Mouse (Mus musculus) embryonic facial prominence, embryonic 10.5 days (tissue): ENCODE data around the gene Wfdc18. TPM values are rescaled to one million over a fixed set of nuclear protein-coding genes. Genes with fewer than 3 reads are reported as not detected.

Experiments used
- DNase-seq: peaks from one replicate; pipeline ENCODE4 v3.0.0-alpha.2; 2017; ENCODE audit warnings: low spot score
- H3K27ac ChIP-seq: fragments of 300-500 bp; sonication (generic); replicated peaks from 2 replicates; pipeline ENCODE4 v1.5.1; 2016; ENCODE audit warnings: mild to moderate bottlenecking
- H3K27me3 ChIP-seq: fragments of 300-500 bp; sonication (generic); replicated peaks from 2 replicates; pipeline ENCODE4 v1.6.1; 2016; ENCODE audit warnings: low read depth, mild to moderate bottlenecking; ENCODE audit not compliant: poor library complexity, severe bottlenecking
- H3K36me3 ChIP-seq: fragments of 300-500 bp; sonication (generic); replicated peaks from 2 replicates; pipeline ENCODE4 v1.6.1; 2016; ENCODE audit warnings: mild to moderate bottlenecking, moderate library complexity
- H3K4me1 ChIP-seq: fragments of 300-500 bp; sonication (generic); 2 replicates; pipeline ENCODE4 v1.6.1; 2016
- H3K4me3 ChIP-seq: fragments of 300-500 bp; sonication (generic); 2 replicates; pipeline ENCODE4 v1.5.1; 2016; ENCODE audit warnings: mild to moderate bottlenecking, moderate library complexity
- H3K9me3 ChIP-seq: fragments of 300-500 bp; sonication (generic); 2 replicates; pipeline ENCODE4 v1.6.1; 2016; ENCODE audit warnings: mild to moderate bottlenecking
- WGBS: fragments of 180-500 bp; shearing (Covaris S2); methylation state at CpG from one replicate; pipeline ENCODE4 v1.1.7; 2016; 5-methylcytosine and 5-hydroxymethylcytosine counted together
- polyA plus RNA-seq: library from polyadenylated mRNA; unstranded; fragments of >200 nt; fragmentation: Nextera tagmentation; extraction: Ambion mirVana; gene quantifications from 2 replicates; pipeline ENCODE4 v1.2.1, GENCODE M21; 2016

The Wfdc18 gene
- polyA plus RNA-seq, 1 experiment from 2014 or later: not detected

GRCm38 (mm10) chr11:83746681-83747080 is 37.9 kb downstream of the Wfdc18 start, which contains the start of gene Wfdc21:
Wfdc21 (plus strand) TSS chr11:83746940.
- peaks cover 50% of the 10 kb centered on the region for H3K27me3 ChIP-seq
- no peaks in the 10 kb centered on the region for H3K9me3 ChIP-seq
- no peak within 1 kb of the TSS for H3K4me3 ChIP-seq
- H3K36me3 ChIP-seq: no peaks in the 10 kb centered on the region
- DNase-seq: no peak
- WGBS: 71% methylated on average over 5 of the region's 5 CpGs
- H3K4me1 ChIP-seq: no peaks in the 10 kb centered on the region
- no peak within 1 kb of the TSS for H3K27ac ChIP-seq

- 71% methylated on average over 6 of the region's 6 CpGs for WGBS
- DNase-seq: no peak
Measured at GRCm38 (mm10) chr11:83747376-83748265, 38.8 kb downstream of the Wfdc18 start.

GRCm38 (mm10) chr11:83753581-83754181 is 44.9 kb downstream of the Wfdc18 start, which contains the start of gene Heatr6:
Heatr6 (plus strand) TSS chr11:83753696.
- Histone ChIP-seq H3K36me3 (peaks cover 32% of the 10 kb centered on the region), H3K4me3 (peak within 1 kb of the TSS; percentile 93), H3K4me1 (peaks cover 17% of the 10 kb centered on the region), H3K9me3 (no peaks in the 10 kb centered on the region), H3K27ac (peak within 1 kb of the TSS; percentile 95), H3K27me3 (peaks cover 26% of the 10 kb centered on the region)
- WGBS: under 1% methylated on average over 47 of the region's 47 CpGs
- peak; percentile 91 for DNase-seq

More at GRCm38 (mm10) chr11:83747376-83748265, 38.8 kb downstream of the Wfdc18 start:
- no peak overlapping the region for H3K27ac ChIP-seq
- H3K9me3 ChIP-seq: no peaks in the 10 kb centered on the region
- H3K36me3 ChIP-seq: no peaks in the 10 kb centered on the region
- H3K27me3 ChIP-seq: peaks cover 58% of the 10 kb centered on the region
- no peak overlapping the region for H3K4me3 ChIP-seq
- H3K4me1 ChIP-seq: no peaks in the 10 kb centered on the region

GRCm38 (mm10) chr11:83754227-83754626 is 45.4 kb downstream of the Wfdc18 start:
- 10% methylated on average over 8 of the region's 8 CpGs for WGBS
- peaks cover 38% of the 10 kb centered on the region for H3K36me3 ChIP-seq
- H3K4me3 ChIP-seq: peak overlapping the region; percentile 93
- peaks cover 17% of the 10 kb centered on the region for H3K4me1 ChIP-seq
- no peaks in the 10 kb centered on the region for H3K9me3 ChIP-seq
- H3K27ac ChIP-seq: peak overlapping the region; percentile 95
- no peak for DNase-seq
- peaks cover 23% of the 10 kb centered on the region for H3K27me3 ChIP-seq

Other genes starting within 250 kb of the Wfdc18 start
- 1.3 and 1.5 TPM in 2 replicates for gene Mmp28, start 245.9 kb upstream of the Wfdc18 start, polyA plus RNA-seq
- 12.4 and 12.7 TPM in 2 replicates for gene Taf15, start 235.9 kb upstream of the Wfdc18 start, polyA plus RNA-seq
- gene Heatr9, start 186.8 kb upstream of the Wfdc18 start, polyA plus RNA-seq: not detected in 2 replicates
- not detected in 2 replicates for gene Ccl5, start 178.5 kb upstream of the Wfdc18 start, polyA plus RNA-seq
- gene Ccl9, start 130.4 kb upstream of the Wfdc18 start, polyA plus RNA-seq: 1.2 and 1.7 TPM in 2 replicates
- gene Ccl6, start 115.9 kb upstream of the Wfdc18 start, polyA plus RNA-seq: 1.2 and 2.7 TPM in 2 replicates
- not detected in 2 replicates for gene Rpl9-ps1, start 63.4 kb upstream of the Wfdc18 start, polyA plus RNA-seq
- 0.54 and 1.0 TPM in 2 replicates for gene Ccl3, start 59.7 kb upstream of the Wfdc18 start, polyA plus RNA-seq
- gene Ccl4, start 46.4 kb upstream of the Wfdc18 start, polyA plus RNA-seq: 0.40 TPM in 1 of 2 replicates, not detected in the other
- gene Wfdc17, start 5.0 kb upstream of the Wfdc18 start, polyA plus RNA-seq: 0.41 and 0.51 TPM in 2 replicates
- gene Wfdc21, start 37.9 kb downstream of the Wfdc18 start, polyA plus RNA-seq: not detected in 2 replicates
- gene Heatr6, start 44.7 kb downstream of the Wfdc18 start, polyA plus RNA-seq: 26.2 and 27.0 TPM in 2 replicates
- 0.07 and 0.18 TPM in 2 replicates for gene Hnf1b, start 141.0 kb downstream of the Wfdc18 start, polyA plus RNA-seq
- 45.0 and 46.2 TPM in 2 replicates for gene Ddx52, start 233.0 kb downstream of the Wfdc18 start, polyA plus RNA-seq